Mouse (Mus musculus): ENCODE measurements around the gene Tpm4.

DNA sequence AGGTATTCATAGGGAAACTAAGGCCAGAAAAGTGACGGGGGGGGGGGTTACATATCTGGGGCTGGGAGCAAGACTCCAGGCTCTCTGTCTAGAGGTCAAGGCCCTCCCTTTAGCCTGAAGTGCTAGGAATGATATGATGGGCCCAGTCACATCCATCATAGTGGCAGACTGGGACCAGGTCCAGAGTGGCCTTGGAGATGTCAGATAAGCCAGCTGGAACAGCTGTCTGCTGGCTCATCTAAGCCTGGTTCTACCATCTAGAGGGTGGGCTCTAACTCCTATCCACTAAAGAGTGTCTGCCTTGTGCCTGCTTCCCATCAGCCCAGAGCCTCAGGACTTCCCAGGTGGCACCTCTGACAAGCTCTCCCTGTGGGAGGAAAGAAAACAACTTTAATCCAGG, 1.9 kb upstream of the Tpm4 start:
- TF ChIP-seq EP300 (IDR thresholded peaks at IDR 0.05; ENCODE audit: low read depth) (no peak), CTCF (IDR thresholded peaks at IDR 0.05; ENCODE audit: low read depth) (no peak)
